ENCODE assay signal across 30 mouse cellular contexts in the genomic region with DNA sequence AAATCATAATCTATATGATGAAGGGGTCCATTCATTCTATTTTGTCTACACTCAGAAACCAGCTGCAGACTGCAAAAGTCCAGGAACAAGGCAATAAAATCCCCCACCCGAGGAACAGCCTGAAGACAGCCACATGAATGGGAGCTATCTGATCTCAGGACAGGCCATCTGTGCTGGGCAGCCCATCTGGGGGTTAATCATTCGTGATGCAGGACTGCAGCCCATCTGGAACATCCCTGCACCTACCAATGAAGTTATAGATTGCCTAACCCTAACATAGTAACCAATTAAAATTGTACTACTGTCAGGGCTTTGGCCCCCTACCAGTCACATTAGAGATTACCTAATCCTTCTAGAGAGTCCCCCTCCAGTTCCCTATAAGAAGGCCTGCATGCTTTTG. TPM values are rescaled to one million over a fixed set of nuclear protein-coding genes. Genes with fewer than 3 reads are reported as not detected.
DNase-seq lines count a peak whose midpoint lies in the region; ATAC-seq and TF ChIP-seq lines count a peak whose summit lies in the region.
"Had no signal": no experiment of that assay in that cellular context is flagged by ENCODE, and none has a peak within 500 bp of the region (broad histone marks: within the 10 kb centered on the region; RNA-seq: fewer than 3 reads in every experiment).

No protein-coding gene starts in this region.

- no peak for TF ChIP-seq POLR2A in kidney, adult 2 months (IDR thresholded peaks at IDR 0.05; ENCODE audit: low read depth, low read length)

- H3K27me3 ChIP-seq in kidney, adult 2 months (replicated peaks; ENCODE audit: control insufficient read depth, insufficient read depth, low read length) = no peaks in the 10 kb centered on the region
- no peaks in the 10 kb centered on the region for H3K27me3 ChIP-seq in kidney, embryonic 15.5 days
- H3K27me3 ChIP-seq in midbrain, embryonic 11.5 days (ENCODE audit: control insufficient read depth, insufficient read depth, low read length) = no peaks in the 10 kb centered on the region
- H3K27me3 ChIP-seq in midbrain, postnatal 0 days (ENCODE audit: insufficient read depth, low read length) = no peaks in the 10 kb centered on the region
- H3K27me3 ChIP-seq: CH12.LX; embryonic facial prominence, embryonic 13.5 days; forebrain, embryonic 12.5 days; forebrain, embryonic 15.5 days; heart, embryonic 12.5 days; heart, embryonic 15.5 days; hindbrain, embryonic 15.5 days had no signal

- no peak overlapping the region for H3K4me2 ChIP-seq in kidney, embryonic 15.5 days
- no peak overlapping the region for H3K4me2 ChIP-seq in midbrain, embryonic 11.5 days
- H3K4me2 ChIP-seq in midbrain, postnatal 0 days (ENCODE audit: low read depth, low read length, poor library complexity, severe bottlenecking) = no peak overlapping the region
- H3K4me2 ChIP-seq: embryonic facial prominence, embryonic 13.5 days; forebrain, embryonic 12.5 days; forebrain, embryonic 15.5 days; heart, embryonic 12.5 days; heart, embryonic 15.5 days; hindbrain, embryonic 15.5 days had no signal

- H3K36me3 ChIP-seq in kidney, adult 2 months (ENCODE audit: control insufficient read depth, insufficient read depth, low read length) = no peaks in the 10 kb centered on the region
- no peaks in the 10 kb centered on the region for H3K36me3 ChIP-seq in kidney, embryonic 15.5 days
- H3K36me3 ChIP-seq in midbrain, embryonic 11.5 days (ENCODE audit: control insufficient read depth, insufficient read depth, low read length) = no peaks in the 10 kb centered on the region
- H3K36me3 ChIP-seq in midbrain, postnatal 0 days (ENCODE audit: insufficient read depth, low read length) = no peaks in the 10 kb centered on the region
- H3K36me3 ChIP-seq: embryonic facial prominence, embryonic 10.5 days; embryonic facial prominence, embryonic 13.5 days; forebrain, embryonic 12.5 days; forebrain, embryonic 15.5 days; G1E; heart, embryonic 12.5 days; heart, embryonic 15.5 days; hindbrain, embryonic 15.5 days had no signal

- H3K9me3 ChIP-seq in kidney, embryonic 15.5 days (replicated peaks) = no peaks in the 10 kb centered on the region
- H3K9me3 ChIP-seq in midbrain, embryonic 11.5 days (ENCODE audit: control insufficient read depth, low read length) = no peaks in the 10 kb centered on the region
- no peaks in the 10 kb centered on the region for H3K9me3 ChIP-seq in midbrain, postnatal 0 days (ENCODE audit: low read length)
- H3K9me3 ChIP-seq: embryonic facial prominence, embryonic 10.5 days; embryonic facial prominence, embryonic 13.5 days; forebrain, embryonic 12.5 days; forebrain, embryonic 15.5 days; G1E; heart, embryonic 12.5 days; heart, embryonic 15.5 days; hindbrain, embryonic 15.5 days had no signal

- H3K4me1 ChIP-seq in kidney, adult 2 months (ENCODE audit: control insufficient read depth, insufficient read depth, low read length) = no peaks in the 10 kb centered on the region; the same call in 1 of the 2 replicates
- peaks cover 3% of the 10 kb centered on the region; the same call in 1 of the 2 replicates for H3K4me1 ChIP-seq in kidney, embryonic 15.5 days
- no peaks in the 10 kb centered on the region for H3K4me1 ChIP-seq in midbrain, embryonic 11.5 days (ENCODE audit: control insufficient read depth, insufficient read depth, low read length)
- H3K4me1 ChIP-seq in midbrain, postnatal 0 days (ENCODE audit: insufficient read depth, low read length) = no peaks in the 10 kb centered on the region
- H3K4me1 ChIP-seq: embryonic facial prominence, embryonic 13.5 days; forebrain, embryonic 12.5 days; forebrain, embryonic 15.5 days; heart, embryonic 12.5 days; heart, embryonic 15.5 days; hindbrain, embryonic 15.5 days had no signal

- ATAC-seq in kidney, embryonic 15.5 days (replicated peaks; ENCODE audit: low FRiP score) = peak; percentile 89
- ATAC-seq in midbrain, embryonic 11.5 days (ENCODE audit: low FRiP score) = 0 out of 2 replicates have a peak, but pooled peaks have one; percentile 30
- ATAC-seq in midbrain, postnatal 0 days (ENCODE audit: low FRiP score) = no peak
- ATAC-seq: forebrain, embryonic 15.5 days had no signal

- DNase-seq in kidney, adult 2 months = peak; percentile 9
- no peak for DNase-seq in kidney, adult 11 months
- no peak for DNase-seq in kidney, adult 8-10 months
- no peak for DNase-seq in midbrain, embryonic 11.5 days (ENCODE audit: low spot score, missing footprints)
- no peak for DNase-seq in midbrain, postnatal 0 days (ENCODE audit: low spot score)
- DNase-seq in cerebellum, adult 11-12 months = no peak
- DNase-seq: adrenal gland, adult 2 months; adrenal gland, postnatal 14 days; B cell, adult 2 months; cerebellum, adult 11 months; cerebellum, adult 8-10 months; cerebellum, postnatal 10 days; cerebellum, postnatal 36 days; embryo, embryonic 11 days; gastrocnemius, postnatal 25 days; heart, adult 18-20 months; heart, postnatal 10 days; heart, postnatal 36 days had no signal

- H3K4me3 ChIP-seq in kidney, adult 2 months (ENCODE audit: insufficient read depth, low read depth, low read length) = no peak overlapping the region
- no peak overlapping the region for H3K4me3 ChIP-seq in kidney, embryonic 15.5 days (replicated peaks)
- no peak overlapping the region for H3K4me3 ChIP-seq in midbrain, embryonic 11.5 days (ENCODE audit: low read depth, low read length)
- no peak overlapping the region for H3K4me3 ChIP-seq in midbrain, postnatal 0 days (ENCODE audit: low read depth, low read length)
- H3K4me3 ChIP-seq: embryonic facial prominence, embryonic 10.5 days; embryonic facial prominence, embryonic 13.5 days; erythroblast, embryonic 14.5 days; forebrain, embryonic 12.5 days; forebrain, embryonic 15.5 days; heart, embryonic 12.5 days; heart, embryonic 15.5 days; hindbrain, embryonic 15.5 days had no signal

- H3K9ac ChIP-seq in kidney, embryonic 15.5 days = no peak overlapping the region
- H3K9ac ChIP-seq in midbrain, embryonic 11.5 days (ENCODE audit: low read length) = no peak overlapping the region
- H3K9ac ChIP-seq in midbrain, postnatal 0 days (replicated peaks; ENCODE audit: low read length, poor library complexity, severe bottlenecking) = no peak overlapping the region
- H3K9ac ChIP-seq: embryonic facial prominence, embryonic 13.5 days; forebrain, embryonic 12.5 days; forebrain, embryonic 15.5 days; heart, embryonic 12.5 days; heart, embryonic 15.5 days; hindbrain, embryonic 15.5 days had no signal

- H3K27ac ChIP-seq in kidney, adult 2 months (ENCODE audit: insufficient read depth, low read depth, low read length) = no peak overlapping the region
- no peak overlapping the region for H3K27ac ChIP-seq in kidney, embryonic 15.5 days
- no peak overlapping the region for H3K27ac ChIP-seq in midbrain, embryonic 11.5 days (ENCODE audit: low read depth, low read length)
- H3K27ac ChIP-seq in midbrain, postnatal 0 days (ENCODE audit: low read depth, low read length) = no peak overlapping the region
- H3K27ac ChIP-seq: embryonic facial prominence, embryonic 10.5 days; embryonic facial prominence, embryonic 13.5 days; forebrain, embryonic 12.5 days; forebrain, embryonic 15.5 days; heart, embryonic 15.5 days; hindbrain, embryonic 15.5 days had no signal

- TF ChIP-seq CTCF in kidney, adult 2 months (conservative IDR thresholded peaks at IDR 0.05; ENCODE audit: insufficient read depth, insufficient read length, low read depth, low read length) = no peak
- TF ChIP-seq CTCF in midbrain, postnatal 0 days (IDR thresholded peaks at IDR 0.05) = no peak

- 25% methylated on average over 2 of the region's 2 CpGs for WGBS in kidney, adult 2 months
- 11% methylated on average over 2 of the region's 2 CpGs for WGBS in kidney, embryonic 15.5 days
- WGBS in midbrain, embryonic 11.5 days = 57% methylated on average over 2 of the region's 2 CpGs
- 52% methylated on average over 2 of the region's 2 CpGs for WGBS in midbrain, postnatal 0 days

RNA-seq across cellular contexts. Expression of gene Steap2, which starts 10.6 kb away (rescaled TPM):
- polyA plus RNA-seq in kidney, adult 2 months (2012; rRNA removed) = 71.7 and 76.1 TPM in 2 replicates
- polyA plus RNA-seq in kidney, embryonic 15.5 days (2015; fragmentation: Nextera tagmentation; extraction: Ambion mirVana) = 23.5 and 23.9 TPM in 2 replicates
- 6.3 and 9.0 TPM in 2 replicates for polyA plus RNA-seq in midbrain, embryonic 11.5 days (2014; fragmentation: Nextera tagmentation; extraction: Ambion mirVana)
- total RNA-seq in midbrain, postnatal 0 days (2014; rRNA removed) = 11.0 and 14.7 TPM in 2 replicates
- polyA plus RNA-seq in midbrain, postnatal 0 days (2015; fragmentation: Nextera tagmentation; extraction: Ambion mirVana) = 4.3 and 4.8 TPM in 2 replicates
- total RNA-seq: CH12.LX had no signal
- polyA plus RNA-seq: G1E had no signal

RNA-seq across cellular contexts. Expression of gene Cfap69, which starts 41.0 kb away (rescaled TPM):
- 3.8 and 4.5 TPM in 2 replicates for polyA plus RNA-seq in kidney, adult 2 months (2012; rRNA removed)
- polyA plus RNA-seq in kidney, embryonic 15.5 days (2015; fragmentation: Nextera tagmentation; extraction: Ambion mirVana) = 3.2 and 3.4 TPM in 2 replicates
- 5.3 TPM in 2 replicates for polyA plus RNA-seq in midbrain, embryonic 11.5 days (2014; fragmentation: Nextera tagmentation; extraction: Ambion mirVana)
- total RNA-seq in midbrain, postnatal 0 days (2014; rRNA removed) = 9.3 and 13.8 TPM in 2 replicates
- polyA plus RNA-seq in midbrain, postnatal 0 days (2015; fragmentation: Nextera tagmentation; extraction: Ambion mirVana) = 8.4 and 9.0 TPM in 2 replicates
- polyA plus RNA-seq: G1E had no signal

RNA-seq across cellular contexts. Expression of gene Steap1, which starts 44.1 kb away (rescaled TPM):
- 5.2 and 6.4 TPM in 2 replicates for polyA plus RNA-seq in kidney, adult 2 months (2012; rRNA removed)
- 13.7 and 15.9 TPM in 2 replicates for polyA plus RNA-seq in kidney, embryonic 15.5 days (2015; fragmentation: Nextera tagmentation; extraction: Ambion mirVana)
- polyA plus RNA-seq in midbrain, embryonic 11.5 days (2014; fragmentation: Nextera tagmentation; extraction: Ambion mirVana) = 4.1 and 4.6 TPM in 2 replicates
- 0.71 TPM in 1 of 2 replicates, not detected in the other for total RNA-seq in midbrain, postnatal 0 days (2014; rRNA removed)
- 0.63 and 0.65 TPM in 2 replicates for polyA plus RNA-seq in midbrain, postnatal 0 days (2015; fragmentation: Nextera tagmentation; extraction: Ambion mirVana)
- total RNA-seq: CH12.LX; G1E; gastrocnemius, adult 8-10 months; gastrocnemius, postnatal 25 days had no signal
- polyA plus RNA-seq: erythroblast, embryonic 14.5 days; G1E had no signal
